ENCODE assay signal across 23 mouse cellular contexts in the genomic region with DNA sequence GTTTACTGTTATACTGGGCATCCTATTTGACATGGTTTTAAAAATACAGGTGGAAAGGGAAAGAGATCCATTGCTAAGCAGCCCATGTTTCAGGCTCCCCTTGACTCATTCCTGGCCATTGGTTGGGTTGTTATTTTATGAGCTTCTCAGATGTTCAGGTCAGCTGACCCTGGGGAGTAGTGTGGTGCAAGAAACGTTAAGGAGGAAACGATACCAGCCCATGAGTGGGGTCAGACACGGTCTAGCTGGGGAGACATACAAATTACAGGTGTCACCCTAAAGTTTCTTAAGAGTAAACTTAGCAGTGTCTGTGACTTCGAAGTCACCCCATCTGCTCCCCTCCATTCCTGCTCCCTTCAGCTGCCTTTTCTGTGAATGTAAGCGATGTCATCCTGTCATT. TPM values are rescaled to one million over a fixed set of nuclear protein-coding genes. Genes with fewer than 3 reads are reported as not detected.
"Had no signal": no experiment of that assay in that cellular context is flagged by ENCODE, and none has a peak within 500 bp of the region (broad histone marks: within the 10 kb centered on the region; RNA-seq: fewer than 3 reads in every experiment).

No protein-coding gene starts in this region.

- H3K4me3 ChIP-seq: midbrain, embryonic 10.5 days; midbrain, embryonic 12.5 days; myocyte; neural tube, embryonic 13.5 days; neural tube, embryonic 15.5 days had no signal

- H3K9ac ChIP-seq: lung, embryonic 14.5 days; midbrain, embryonic 12.5 days; neural tube, embryonic 13.5 days; neural tube, embryonic 15.5 days had no signal

- H3K4me1 ChIP-seq: midbrain, embryonic 10.5 days; midbrain, embryonic 12.5 days; neural tube, embryonic 15.5 days had no signal

- ATAC-seq: midbrain, embryonic 16.5 days had no signal

- H3K27me3 ChIP-seq: midbrain, embryonic 12.5 days had no signal

- H3K27ac ChIP-seq: macrophage; midbrain, embryonic 10.5 days; midbrain, embryonic 12.5 days; neural tube, embryonic 13.5 days; neural tube, embryonic 15.5 days had no signal

- H3K36me3 ChIP-seq: midbrain, embryonic 10.5 days; midbrain, embryonic 12.5 days; neural tube, embryonic 13.5 days; neural tube, embryonic 15.5 days had no signal

- DNase-seq: lung, adult 18-20 months; lung, embryonic 14.5 days; lung, postnatal 10 days; lung, postnatal 36 days; midbrain, embryonic 14.5 days; retina, postnatal 1 day; right cerebral cortex, adult 18-20 months; right cerebral cortex, postnatal 14 days; thymus, adult 18-20 months; thymus, postnatal 14 days; thymus, postnatal 36 days had no signal

RNA-seq across cellular contexts. Expression of gene 4930469K13Rik, which starts 45.6 kb away (rescaled TPM):
- total RNA-seq: megakaryocyte-erythroid progenitor cell, adult 5-6 weeks had no signal
- polyA plus RNA-seq: liver, embryonic 16.5 days; lung, embryonic 14.5 days; lung, embryonic 16.5 days; macrophage; midbrain, embryonic 10.5 days; midbrain, embryonic 12.5 days; midbrain, embryonic 14.5 days; midbrain, embryonic 16.5 days; myocyte; spleen, adult 2 months; stomach, embryonic 16.5 days had no signal
